Mouse (Mus musculus): ENCODE measurements around the gene Smdt1. TPM values are rescaled to one million over a fixed set of nuclear protein-coding genes. Genes with fewer than 3 reads are reported as not detected.
"Not testable (repeated sequence)": the region's sequence is repeated elsewhere in the genome, so short reads cannot be mapped to it uniquely, and the experiment has no call there.

Gene Smdt1
- polyA plus RNA-seq, 1 experiment from 2014 or later, result 243 TPM

- Histone ChIP-seq H3K9me3 (ENCODE audit: control insufficient read depth, low read length) (no peaks in the 10 kb centered on the region), H3K36me3 (ENCODE audit: control insufficient read depth, insufficient read depth, low read length) (no peaks in the 10 kb centered on the region), H3K4me1 (replicated peaks; ENCODE audit: control insufficient read depth, insufficient read depth, low read length) (peaks cover 21% of the 10 kb centered on the region), H3K4me3 (ENCODE audit: low read length) (no peak overlapping the region), H3K27ac (ENCODE audit: low read length) (no peak overlapping the region), H3K4me2 (ENCODE audit: low read depth, low read length) (no peak overlapping the region), H3K9ac (ENCODE audit: low read length) (no peak overlapping the region), H3K27me3 (ENCODE audit: control insufficient read depth, insufficient read depth, low read depth, low read length) (no peaks in the 10 kb centered on the region)
- 80% methylated on average over 2 of the region's 2 CpGs for WGBS
- no peak for ATAC-seq (ENCODE audit: low read depth)
Observed at GRCm38 (mm10) chr15:82382441-82382840, 43.7 kb downstream of the Smdt1 start.

- Histone ChIP-seq H3K27me3 (ENCODE audit: control insufficient read depth, insufficient read depth, low read depth, low read length) (no peaks in the 10 kb centered on the region), H3K4me1 (replicated peaks; ENCODE audit: control insufficient read depth, insufficient read depth, low read length) (peaks cover 3% of the 10 kb centered on the region), H3K4me3 (ENCODE audit: low read length) (no peak overlapping the region), H3K9me3 (ENCODE audit: control insufficient read depth, low read length) (no peaks in the 10 kb centered on the region), H3K9ac (ENCODE audit: low read length) (no peak overlapping the region), H3K27ac (ENCODE audit: low read length) (no peak overlapping the region), H3K4me2 (ENCODE audit: low read depth, low read length) (no peak overlapping the region), H3K36me3 (ENCODE audit: control insufficient read depth, insufficient read depth, low read length) (no peaks in the 10 kb centered on the region)
- 88% methylated on average over 2 of the region's 2 CpGs for WGBS
- ATAC-seq (ENCODE audit: low read depth), result no peak
Observed at GRCm38 (mm10) chr15:82385729-82386128, 47.0 kb downstream of the Smdt1 start.

- not testable (repeated sequence) for H3K4me1 ChIP-seq (replicated peaks; ENCODE audit: control insufficient read depth, insufficient read depth, low read length); H3K9me3 ChIP-seq (ENCODE audit: control insufficient read depth, low read length); H3K4me3 ChIP-seq (ENCODE audit: low read length); ATAC-seq (ENCODE audit: low read depth); H3K4me2 ChIP-seq (ENCODE audit: low read depth, low read length); H3K27me3 ChIP-seq (ENCODE audit: control insufficient read depth, insufficient read depth, low read depth, low read length); H3K27ac ChIP-seq (ENCODE audit: low read length); H3K9ac ChIP-seq (ENCODE audit: low read length); H3K36me3 ChIP-seq (ENCODE audit: control insufficient read depth, insufficient read depth, low read length)
- WGBS, result 88% methylated on average over 9 of the region's 10 CpGs
Observed at GRCm38 (mm10) chr15:82389916-82390315, 51.2 kb downstream of the Smdt1 start.

GRCm38 (mm10) chr15:82393922-82394321 lies 55.2 kb downstream of the Smdt1 start, which contains the start of gene Cyp2d11:
Gene Cyp2d11 (minus strand): TSS chr15:82394022.
- 92% methylated on average over 2 of the region's 2 CpGs for WGBS
- not testable (repeated sequence) for H3K9ac ChIP-seq (ENCODE audit: low read length); H3K9me3 ChIP-seq (ENCODE audit: control insufficient read depth, low read length); ATAC-seq (ENCODE audit: low read depth); H3K27me3 ChIP-seq (ENCODE audit: control insufficient read depth, insufficient read depth, low read depth, low read length); H3K4me3 ChIP-seq (ENCODE audit: low read length); H3K4me1 ChIP-seq (replicated peaks; ENCODE audit: control insufficient read depth, insufficient read depth, low read length); H3K36me3 ChIP-seq (ENCODE audit: control insufficient read depth, insufficient read depth, low read length); H3K27ac ChIP-seq (ENCODE audit: low read length); H3K4me2 ChIP-seq (ENCODE audit: low read depth, low read length)

GRCm38 (mm10) chr15:82395955-82396354 lies 57.2 kb downstream of the Smdt1 start:
- H3K27me3 ChIP-seq (ENCODE audit: control insufficient read depth, insufficient read depth, low read depth, low read length); H3K27ac ChIP-seq (ENCODE audit: low read length); H3K4me1 ChIP-seq (replicated peaks; ENCODE audit: control insufficient read depth, insufficient read depth, low read length); H3K4me2 ChIP-seq (ENCODE audit: low read depth, low read length); H3K9me3 ChIP-seq (ENCODE audit: control insufficient read depth, low read length); ATAC-seq (ENCODE audit: low read depth); H3K36me3 ChIP-seq (ENCODE audit: control insufficient read depth, insufficient read depth, low read length); H3K4me3 ChIP-seq (ENCODE audit: low read length); H3K9ac ChIP-seq (ENCODE audit: low read length): not testable (repeated sequence)
- 66% methylated on average over 3 of the region's 3 CpGs for WGBS

Small RNA genes within 50 kb of the gene (microRNA-seq; reads per million reads assigned to microRNA genes)
- gene Mir7684, result not detected

Other genes starting within 250 kb of the Smdt1 start
- gene Ccdc134, start 211.0 kb upstream of the Smdt1 start, polyA plus RNA-seq (2015; fragmentation: Nextera tagmentation; extraction: Ambion mirVana), result 16.9 and 17.1 TPM in 2 replicates
- gene Srebf2, start 191.8 kb upstream of the Smdt1 start, polyA plus RNA-seq (2015; fragmentation: Nextera tagmentation; extraction: Ambion mirVana), result 105 and 108 TPM in 2 replicates
- 0.52 and 0.55 TPM in 2 replicates for gene Shisa8, start 126.1 kb upstream of the Smdt1 start, polyA plus RNA-seq (2015; fragmentation: Nextera tagmentation; extraction: Ambion mirVana)
- gene Tnfrsf13c, start 114.6 kb upstream of the Smdt1 start, polyA plus RNA-seq (2015; fragmentation: Nextera tagmentation; extraction: Ambion mirVana), result not detected in 2 replicates
- gene Cenpm, start 94.2 kb upstream of the Smdt1 start, polyA plus RNA-seq (2015; fragmentation: Nextera tagmentation; extraction: Ambion mirVana), result 65.1 and 65.7 TPM in 2 replicates
- not detected in 2 replicates for gene 1500009C09Rik, start 86.6 kb upstream of the Smdt1 start, polyA plus RNA-seq (2015; fragmentation: Nextera tagmentation; extraction: Ambion mirVana)
- gene Sept3, start 64.1 kb upstream of the Smdt1 start, polyA plus RNA-seq (2015; fragmentation: Nextera tagmentation; extraction: Ambion mirVana), result 1.8 and 1.9 TPM in 2 replicates
- 0.25 and 0.38 TPM in 2 replicates for gene Wbp2nl, start 40.0 kb upstream of the Smdt1 start, polyA plus RNA-seq (2015; fragmentation: Nextera tagmentation; extraction: Ambion mirVana)
- 55.9 and 66.4 TPM in 2 replicates for gene Naga, start within 50 bp of the Smdt1 start, polyA plus RNA-seq (2015; fragmentation: Nextera tagmentation; extraction: Ambion mirVana)
- 14.1 and 15.6 TPM in 2 replicates for gene Pheta2, start within 50 bp of the Smdt1 start, polyA plus RNA-seq (2015; fragmentation: Nextera tagmentation; extraction: Ambion mirVana)
- 313 and 340 TPM in 2 replicates for gene Ndufa6, start 15.4 kb downstream of the Smdt1 start, polyA plus RNA-seq (2015; fragmentation: Nextera tagmentation; extraction: Ambion mirVana)
- gene Cyp2d22, start 41.3 kb downstream of the Smdt1 start, polyA plus RNA-seq (2015; fragmentation: Nextera tagmentation; extraction: Ambion mirVana), result 9.7 and 12.7 TPM in 2 replicates
- not detected in 2 replicates for gene Cyp2d11, start 55.1 kb downstream of the Smdt1 start, polyA plus RNA-seq (2015; fragmentation: Nextera tagmentation; extraction: Ambion mirVana)
- gene Cyp2d10, start 68.2 kb downstream of the Smdt1 start, polyA plus RNA-seq (2015; fragmentation: Nextera tagmentation; extraction: Ambion mirVana), result 0.18 and 0.63 TPM in 2 replicates
- not detected in 2 replicates for gene Cyp2d9, start 94.5 kb downstream of the Smdt1 start, polyA plus RNA-seq (2015; fragmentation: Nextera tagmentation; extraction: Ambion mirVana)
- gene Cyp2d12, start 216.1 kb downstream of the Smdt1 start, polyA plus RNA-seq (2015; fragmentation: Nextera tagmentation; extraction: Ambion mirVana), result not detected in 2 replicates

All from lung, embryonic 16.5 days (tissue).